13 mouse cellular contexts compared by ENCODE assay signal in the genomic region with DNA sequence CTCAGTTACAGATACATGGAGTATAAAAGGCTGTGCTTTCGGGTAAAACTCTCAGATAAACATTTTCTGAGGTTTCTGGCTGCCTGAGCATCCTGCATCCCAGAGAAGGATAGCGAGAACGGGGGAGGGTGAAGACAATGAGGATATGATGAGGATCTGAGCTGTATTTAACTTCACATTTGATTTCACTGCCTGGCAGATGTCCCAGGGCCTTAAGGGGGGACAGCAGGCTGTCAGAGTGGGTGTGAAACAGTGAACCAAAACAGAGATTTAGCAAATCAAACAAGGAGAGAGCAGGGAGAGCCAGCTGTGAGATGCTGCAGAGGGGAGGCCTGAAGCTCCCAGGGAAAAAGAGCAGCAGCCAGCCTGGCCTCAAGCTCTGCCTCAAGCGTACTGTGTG. TPM values are rescaled to one million over a fixed set of nuclear protein-coding genes. Genes with fewer than 3 reads are reported as not detected.
DNase-seq lines count a peak whose midpoint lies in the region; ATAC-seq and TF ChIP-seq lines count a peak whose summit lies in the region.
"Had no signal": no experiment of that assay in that cellular context is flagged by ENCODE, and none has a peak within 500 bp of the region (broad histone marks: within the 10 kb centered on the region; RNA-seq: fewer than 3 reads in every experiment).

No protein-coding gene starts in this region.

- no peaks in the 10 kb centered on the region for H3K36me3 ChIP-seq in intestine, embryonic 15.5 days
- H3K36me3 ChIP-seq in intestine, embryonic 16.5 days (ENCODE audit: control insufficient read depth, insufficient read depth, low read length), result no peaks in the 10 kb centered on the region
- H3K36me3 ChIP-seq: liver, embryonic 13.5 days had no signal

- WGBS in intestine, embryonic 15.5 days, result 33% methylated on average over 4 of the region's 4 CpGs
- 40% methylated on average over 4 of the region's 4 CpGs for WGBS in intestine, embryonic 16.5 days
- WGBS in olfactory bulb, adult 2 months, result 15% methylated on average over 4 of the region's 4 CpGs

- H3K27me3 ChIP-seq in intestine, embryonic 15.5 days (replicated peaks), result no peaks in the 10 kb centered on the region
- H3K27me3 ChIP-seq in intestine, embryonic 16.5 days (replicated peaks; ENCODE audit: control insufficient read depth, insufficient read depth, low read length), result no peaks in the 10 kb centered on the region
- H3K27me3 ChIP-seq: liver, embryonic 13.5 days had no signal

- TF ChIP-seq CTCF in olfactory bulb, adult 2 months (IDR thresholded peaks at IDR 0.05; ENCODE audit: insufficient read depth, low read depth, low read length), result no peak

- H3K4me1 ChIP-seq in intestine, embryonic 15.5 days (replicated peaks), result no peaks in the 10 kb centered on the region
- no peaks in the 10 kb centered on the region for H3K4me1 ChIP-seq in intestine, embryonic 16.5 days (ENCODE audit: control insufficient read depth, insufficient read depth, low read length)
- H3K4me1 ChIP-seq in olfactory bulb, adult 2 months (ENCODE audit: control insufficient read depth, insufficient read depth, low read length), result peaks cover 12% of the 10 kb centered on the region
- H3K4me1 ChIP-seq: liver, embryonic 13.5 days had no signal

- H3K9ac ChIP-seq in intestine, embryonic 15.5 days, result no peak overlapping the region
- no peak overlapping the region for H3K9ac ChIP-seq in intestine, embryonic 16.5 days (ENCODE audit: low read depth, low read length)
- H3K9ac ChIP-seq: liver, embryonic 13.5 days had no signal

- no peak for TF ChIP-seq POLR2A in olfactory bulb, adult 2 months (IDR thresholded peaks at IDR 0.05; ENCODE audit: insufficient read depth, low read depth, low read length)

- H3K27ac ChIP-seq in intestine, embryonic 15.5 days, result 0 out of 2 replicates have a peak overlapping the region, but pooled peaks have one; percentile 22
- H3K27ac ChIP-seq in intestine, embryonic 16.5 days (ENCODE audit: low read length), result no peak overlapping the region
- H3K27ac ChIP-seq in olfactory bulb, adult 2 months (ENCODE audit: insufficient read depth, low read depth, low read length), result peak overlapping the region; percentile 67
- H3K27ac ChIP-seq: liver, embryonic 13.5 days had no signal

- DNase-seq in layer of hippocampus, adult 9-10 months (ENCODE audit: low spot score), result peak; percentile 67
- DNase-seq in spleen, adult 12 weeks (ENCODE audit: low spot score), result no peak
- no peak for DNase-seq in gastrocnemius, postnatal 4 days (ENCODE audit: low spot score in 2 of 2)
- DNase-seq in embryo, embryonic 11 days, result no peak
- DNase-seq: gastrocnemius, postnatal 14 days; liver, embryonic 13.5 days; spleen, adult 18-20 months had no signal

- H3K4me2 ChIP-seq in intestine, embryonic 15.5 days (replicated peaks), result no peak overlapping the region
- H3K4me2 ChIP-seq in intestine, embryonic 16.5 days (ENCODE audit: low read depth, low read length), result no peak overlapping the region
- H3K4me2 ChIP-seq: liver, embryonic 13.5 days had no signal

- H3K4me3 ChIP-seq in intestine, embryonic 15.5 days (replicated peaks), result no peak overlapping the region
- H3K4me3 ChIP-seq in intestine, embryonic 16.5 days (ENCODE audit: low read length), result no peak overlapping the region
- no peak overlapping the region for H3K4me3 ChIP-seq in olfactory bulb, adult 2 months (ENCODE audit: insufficient read depth, low read depth, low read length)
- H3K4me3 ChIP-seq: liver, embryonic 13.5 days had no signal

- no peaks in the 10 kb centered on the region for H3K9me3 ChIP-seq in intestine, embryonic 15.5 days
- no peaks in the 10 kb centered on the region for H3K9me3 ChIP-seq in intestine, embryonic 16.5 days (ENCODE audit: control insufficient read depth, low read length)
- H3K9me3 ChIP-seq: liver, embryonic 13.5 days had no signal

- no peak for ATAC-seq in intestine, embryonic 15.5 days
- ATAC-seq in intestine, embryonic 16.5 days, result no peak
- peak; percentile 93 for ATAC-seq in frontal cortex, adult (ENCODE audit: low TSS enrichment)

RNA-seq across cellular contexts. Expression of gene Lep, which starts 19.3 kb away (rescaled TPM):
- not detected in 2 replicates for polyA plus RNA-seq in intestine, embryonic 15.5 days (2015; fragmentation: Nextera tagmentation; extraction: Ambion mirVana)
- not detected in 2 replicates for polyA plus RNA-seq in intestine, embryonic 16.5 days (2015; fragmentation: Nextera tagmentation; extraction: Ambion mirVana)
- not detected in 2 replicates for polyA plus RNA-seq in olfactory bulb, adult 2 months (2012; ENCODE audit: insufficient read depth, insufficient read length, low replicate concordance, missing spikeins)
- 1 to 10 TPM; 1.0 to 2.1 TPM for total RNA-seq in gastrocnemius, postnatal 4 days (2021)
- total RNA-seq: common myeloid progenitor, adult 5-6 weeks; midbrain, postnatal 0 days had no signal
- polyA plus RNA-seq: liver, embryonic 13.5 days; midbrain, postnatal 0 days had no signal
